Mouse (Mus musculus) myocyte (in vitro differentiated cells): ENCODE measurements at regions not wholly inside any gene's neighbourhood (a gene's known extent, or its start where the extent isn't known, plus 50 kb on each side); places are given as distances from the start of the nearest gene placed in this dataset.

ENCODE experiments used
- H3K27me3 ChIP-seq: one replicate; pipeline ENCODE4 v1.6.1; 2011; ENCODE audit not compliant: control insufficient read depth, insufficient read depth, insufficient read length
- H3K36me3 ChIP-seq: one replicate; pipeline ENCODE4 v1.6.1; 2011; ENCODE audit not compliant: control insufficient read depth, insufficient read depth
- H3K4me2 ChIP-seq: one replicate; pipeline ENCODE4 v1.6.1; 2011; ENCODE audit warnings: low read depth, control low read depth
- H3K4me3 ChIP-seq: one replicate; pipeline ENCODE4 v1.5.1; 2011; ENCODE audit warnings: mild to moderate bottlenecking, control low read depth, moderate library complexity
- H3K79me2 ChIP-seq: one replicate; pipeline ENCODE4 v1.6.1; 2011; ENCODE audit not compliant: control insufficient read depth, insufficient read depth
- H3ac ChIP-seq: one replicate; pipeline ENCODE4 v1.6.1; 2011; ENCODE audit not compliant: control insufficient read depth, insufficient read length
- CEBPB ChIP-seq: IDR thresholded peaks from 2 replicates; pipeline ENCODE4 v1.6.1; 2011; ENCODE audit warnings: mild to moderate bottlenecking, moderate library complexity; ENCODE audit not compliant: poor library complexity, insufficient read depth, severe bottlenecking
- E2F4 ChIP-seq: IDR thresholded peaks from one replicate; pipeline ENCODE4 v1.6.1; 2011; ENCODE audit warnings: mild to moderate bottlenecking, control low read depth, moderate library complexity; ENCODE audit not compliant: insufficient read depth
- MAX ChIP-seq: IDR thresholded peaks from one replicate; pipeline ENCODE4 v1.6.1; 2011; ENCODE audit warnings: low read depth, mild to moderate bottlenecking, control low read depth
- MYOD1 ChIP-seq, 3 experiments: IDR thresholded peaks; one replicate each; pipeline ENCODE4 v1.6.1; 2011; ENCODE audit warnings: control low read depth in 2 of 3, low read depth in 2 of 3, mild to moderate bottlenecking in 2 of 3, moderate library complexity in 1 of 3; ENCODE audit not compliant: insufficient read length in 2 of 3, control insufficient read depth in 1 of 3
- MYOG ChIP-seq, 3 experiments: IDR thresholded peaks; one replicate each; pipeline ENCODE4 v1.6.1; 2011; ENCODE audit warnings: control low read depth in 2 of 3, low read depth in 2 of 3, mild to moderate bottlenecking in 2 of 3; ENCODE audit not compliant: insufficient read length in 2 of 3, control insufficient read depth in 1 of 3, insufficient read depth in 1 of 3
- POLR2A ChIP-seq: IDR thresholded peaks from one replicate; pipeline ENCODE4 v1.6.1; 2011; ENCODE audit warnings: low read depth, mild to moderate bottlenecking, control low read depth, moderate library complexity; ENCODE audit not compliant: insufficient read length
- POLR2AphosphoS2 ChIP-seq: IDR thresholded peaks from one replicate; pipeline ENCODE4 v1.6.1; 2011; ENCODE audit warnings: low read depth, control low read depth; ENCODE audit not compliant: insufficient read length
- REST ChIP-seq: IDR thresholded peaks from one replicate; pipeline ENCODE4 v1.6.1; 2011; ENCODE audit warnings: mild to moderate bottlenecking, control low read depth, moderate library complexity; ENCODE audit not compliant: insufficient read depth, insufficient read length
- SRF ChIP-seq: IDR thresholded peaks from one replicate; pipeline ENCODE4 v1.6.1; 2011; ENCODE audit warnings: low read depth; ENCODE audit not compliant: control insufficient read depth, insufficient read length
- TCF12 ChIP-seq: IDR thresholded peaks from one replicate; pipeline ENCODE4 v1.6.1; 2011; ENCODE audit warnings: mild to moderate bottlenecking, control low read depth; ENCODE audit not compliant: poor library complexity, insufficient read depth, severe bottlenecking
- TCF3 ChIP-seq: IDR thresholded peaks from one replicate; pipeline ENCODE4 v1.6.1; 2011; ENCODE audit warnings: low read depth, control low read depth; ENCODE audit not compliant: insufficient read length
- USF1 ChIP-seq: IDR thresholded peaks from one replicate; pipeline ENCODE4 v1.6.1; 2011; ENCODE audit warnings: low read depth, mild to moderate bottlenecking, control low read depth, moderate library complexity

DNA sequence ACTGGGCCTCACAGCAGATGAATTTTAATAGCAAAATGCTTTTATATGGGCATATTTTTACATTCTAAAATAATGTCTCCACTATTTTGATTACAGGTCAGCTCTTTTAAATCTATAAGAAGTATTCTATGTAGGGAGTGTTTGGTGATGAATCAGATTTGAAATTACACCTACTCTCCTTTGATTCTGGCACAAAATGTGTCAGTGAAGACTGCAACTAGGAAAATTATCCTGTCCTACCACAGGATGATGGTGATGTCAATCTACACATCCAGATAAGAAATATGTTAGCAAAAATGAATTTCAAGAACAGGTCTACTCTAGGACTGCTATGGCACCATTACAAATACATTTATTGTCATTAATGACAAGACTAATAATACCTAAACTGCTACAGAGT lies 60.9 kb upstream of the Acyp2 start:
- Histone ChIP-seq H3ac (no peak overlapping the region), H3K36me3 (no peaks in the 10 kb centered on the region), H3K79me2 (no peaks in the 10 kb centered on the region), H3K4me2 (no peak overlapping the region), H3K4me3 (no peak overlapping the region), H3K27me3 (no peaks in the 10 kb centered on the region)
- TF ChIP-seq MAX (no peak), POLR2AphosphoS2 (no peak), REST (no peak), E2F4 (no peak), TCF3 (no peak), CEBPB (no peak), USF1 (no peak), MYOG (IDR thresholded peaks at IDR 0.05; ENCODE audit: control insufficient read depth in 1 of 3, insufficient read depth in 1 of 3, insufficient read length in 2 of 3, low read depth in 2 of 3) (no peak), MYOD1 (IDR thresholded peaks at IDR 0.05; ENCODE audit: control insufficient read depth in 1 of 3, insufficient read length in 2 of 3, low read depth in 2 of 3) (no peak), POLR2A (no peak), SRF (no peak), TCF12 (no peak)

DNA sequence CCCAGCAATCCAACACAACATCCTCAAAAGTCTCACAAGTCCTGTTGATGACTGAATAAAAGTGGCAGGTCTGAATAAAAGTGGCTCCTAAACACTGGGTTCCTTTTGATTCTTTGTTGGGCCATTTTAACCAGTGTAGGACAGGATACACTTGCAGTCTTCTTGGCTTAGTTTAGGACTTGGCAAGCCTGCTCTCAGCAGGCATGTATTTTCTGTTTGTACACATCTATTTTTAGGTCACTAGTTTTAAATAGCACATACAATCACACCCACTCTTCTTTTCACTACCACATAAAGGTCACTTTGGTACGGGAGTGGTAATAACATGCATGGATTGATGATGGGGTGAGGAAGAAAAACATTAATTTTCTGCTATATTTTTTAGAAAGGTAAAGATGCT lies 50.7 kb upstream of the Psme4 start:
- Histone ChIP-seq H3K36me3 (no peaks in the 10 kb centered on the region), H3K4me3 (no peak overlapping the region), H3K27me3 (no peaks in the 10 kb centered on the region), H3K4me2 (peak overlapping the region; percentile 20), H3ac (no peak overlapping the region), H3K79me2 (no peaks in the 10 kb centered on the region)
- TF ChIP-seq MYOG (IDR thresholded peaks at IDR 0.05; ENCODE audit: control insufficient read depth in 1 of 3, insufficient read depth in 1 of 3, insufficient read length in 2 of 3, low read depth in 2 of 3) (no peak), TCF12 (no peak), POLR2AphosphoS2 (no peak), E2F4 (no peak), CEBPB (no peak), SRF (no peak), REST (no peak), MAX (no peak), MYOD1 (IDR thresholded peaks at IDR 0.05; ENCODE audit: control insufficient read depth in 1 of 3, insufficient read length in 2 of 3, low read depth in 2 of 3) (no peak), TCF3 (no peak), USF1 (no peak), POLR2A (no peak)
